Mouse (Mus musculus) cerebellum, adult 18-20 months (tissue): ENCODE measurements around the gene Dhx40.
"Not testable (repeated sequence)": the region's sequence is repeated elsewhere in the genome, so short reads cannot be mapped to it uniquely, and the experiment has no call there.

Experiments used
- DNase-seq, 2 experiments: peaks; one replicate each; pipeline ENCODE4 v3.0.0; 2021

The Dhx40 gene

DNA sequence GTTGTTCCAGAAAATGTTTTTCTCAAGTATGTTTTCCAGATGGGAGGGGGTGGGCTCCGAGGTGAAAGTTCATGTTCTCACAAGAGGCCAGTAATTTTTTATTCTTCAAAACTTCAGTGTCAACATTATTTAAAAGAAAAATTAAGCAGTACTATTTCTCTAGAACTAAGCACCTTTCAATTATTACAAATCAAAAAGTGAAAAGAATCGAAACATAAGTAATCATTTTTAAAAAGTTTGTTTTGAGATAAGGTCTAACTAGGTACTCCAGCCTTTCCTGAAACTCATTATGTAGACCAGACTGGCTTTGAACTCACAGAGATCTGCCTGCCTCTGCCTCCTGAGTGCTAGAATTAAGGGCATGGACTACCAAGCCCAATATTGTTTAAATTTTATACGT is 8.7 kb upstream of the Dhx40 start:
- not testable (repeated sequence) for DNase-seq

DNA sequence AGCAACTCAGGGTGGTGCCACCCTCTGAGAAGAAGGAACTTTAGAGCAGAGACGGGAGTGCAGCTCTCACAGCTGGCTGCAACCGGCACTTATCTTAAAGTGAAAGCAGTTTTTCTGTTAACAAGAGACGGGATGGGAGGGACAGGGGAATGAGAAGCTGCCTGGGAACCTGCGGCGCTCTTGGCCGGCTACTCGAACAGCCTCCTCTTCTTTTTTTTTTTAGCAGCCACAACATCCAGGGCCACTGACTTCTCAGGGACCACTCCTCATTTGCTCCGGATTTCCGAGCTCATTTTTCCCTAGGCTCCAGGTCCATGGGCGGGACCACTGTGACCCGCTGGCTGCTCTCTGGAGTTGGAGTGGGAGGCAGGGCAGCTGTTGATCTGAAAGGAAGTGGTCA is 6.9 kb upstream of the Dhx40 start:
- DNase-seq = not testable (repeated sequence)

DNA sequence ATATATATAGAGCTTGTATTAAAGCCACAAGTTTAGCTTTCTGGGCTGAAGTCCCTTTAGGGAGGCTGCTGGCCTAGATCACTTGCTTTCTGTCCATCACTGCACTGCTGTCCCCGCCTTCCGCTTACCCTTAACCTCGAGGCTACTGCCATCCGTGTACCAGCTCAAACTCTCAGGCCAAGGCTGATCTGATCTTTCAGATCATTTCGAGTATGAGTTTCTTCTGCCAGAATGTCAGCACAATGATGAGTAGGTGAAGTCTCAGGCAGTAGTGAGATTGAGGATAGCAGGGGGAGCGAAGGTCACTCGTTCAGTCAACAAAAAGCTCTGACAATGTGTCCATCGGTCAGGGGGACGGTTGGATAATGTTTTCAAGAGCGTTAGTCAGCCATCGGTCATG is 5.7 kb upstream of the Dhx40 start:
- not testable (repeated sequence) for DNase-seq

DNA sequence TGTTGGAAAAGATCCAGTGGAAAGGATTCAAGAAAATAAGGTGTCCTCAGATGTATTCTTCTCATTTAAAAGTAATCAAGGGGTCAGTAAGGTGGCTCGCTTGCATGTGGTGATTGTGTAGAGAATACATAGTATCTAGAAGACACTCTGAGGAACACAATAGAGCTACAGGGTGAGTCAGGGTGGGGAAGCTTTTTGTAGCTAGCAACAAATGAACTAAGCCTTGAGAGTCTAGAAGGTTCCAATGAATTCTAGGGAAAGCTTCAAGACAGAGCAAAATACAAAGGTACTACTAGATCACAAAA is 3.7 kb upstream of the Dhx40 start:
- no peak for DNase-seq

DNA sequence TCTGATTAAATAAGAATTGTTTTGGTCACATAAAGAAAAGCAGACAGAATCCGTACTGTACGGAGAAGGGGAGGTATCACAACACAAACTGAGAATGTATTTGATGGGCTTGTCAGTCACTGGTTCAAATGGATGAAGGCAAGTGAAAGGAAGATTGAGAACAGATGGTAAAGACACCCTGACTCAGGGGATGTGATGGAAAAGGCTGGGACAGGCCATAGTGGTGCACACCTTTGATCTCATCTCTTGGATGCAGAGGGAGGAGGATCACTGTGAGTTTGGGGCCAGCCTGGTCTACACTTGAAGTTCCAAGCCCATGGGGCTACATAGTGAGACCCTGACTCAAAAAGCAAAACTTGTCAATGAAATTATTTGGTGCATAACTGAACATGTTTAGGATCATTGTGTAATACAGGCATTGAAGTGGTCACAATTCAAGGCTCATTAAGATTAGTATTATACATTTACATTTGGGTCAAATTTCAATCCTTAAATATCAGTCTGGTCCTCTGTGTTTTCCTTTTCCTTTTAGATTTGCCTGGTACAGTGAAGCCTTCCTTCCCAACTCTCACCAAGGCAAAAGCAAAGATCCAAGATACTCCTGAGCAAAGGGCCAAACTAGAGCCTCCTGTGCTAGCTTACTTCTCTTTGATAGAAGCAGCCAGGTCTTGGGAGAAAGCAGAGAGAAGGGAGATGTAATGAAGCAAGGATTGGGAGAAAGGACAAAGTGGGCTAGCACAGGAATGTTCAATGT is 3.2 kb upstream of the Dhx40 start:
- DNase-seq = no peak

DNA sequence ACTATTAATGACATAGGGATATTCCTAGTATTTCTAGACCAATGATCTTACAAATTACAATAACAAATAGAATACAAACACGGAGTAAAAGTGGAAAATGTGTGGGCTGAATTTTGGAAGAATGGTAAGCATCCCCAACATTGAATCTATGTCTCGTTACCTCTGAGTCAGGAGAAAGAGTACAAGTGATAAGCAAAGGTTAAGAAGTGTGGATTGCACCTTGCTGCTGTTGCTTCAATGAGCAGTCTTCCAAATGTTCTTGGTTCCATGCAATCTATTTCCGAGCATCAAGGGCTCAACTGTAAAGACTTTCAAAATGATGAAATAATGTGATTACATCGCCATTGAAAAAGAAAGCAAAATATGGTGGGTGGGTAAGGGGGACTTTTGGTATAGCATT is 2.3 kb upstream of the Dhx40 start:
- no peak for DNase-seq

DNA sequence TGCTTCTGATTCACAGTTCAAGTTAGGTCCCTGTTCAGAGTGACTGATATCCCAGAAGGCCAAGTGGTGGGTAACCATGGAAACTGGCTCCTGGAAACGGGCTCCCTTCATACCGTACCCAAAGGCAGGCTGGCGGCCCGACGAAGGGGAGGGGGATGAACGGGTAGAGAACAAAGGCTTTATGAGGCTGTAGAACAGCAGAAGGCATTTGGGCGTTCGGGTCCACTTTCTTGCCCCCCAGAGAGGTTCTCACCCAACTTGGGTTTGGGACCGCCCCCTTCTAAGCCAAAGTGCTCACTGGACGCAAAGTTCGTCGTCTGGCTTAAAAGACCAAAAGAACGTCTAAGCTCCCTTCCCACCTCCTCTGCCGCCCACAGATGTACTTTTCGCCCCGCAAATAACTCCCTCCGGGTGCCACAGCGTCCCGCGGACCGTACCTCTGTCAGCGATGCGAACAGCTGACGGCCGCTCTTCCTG is 507 bp downstream of the Dhx40 start:
- peak in 1 of 2 experiments; percentile 59 for DNase-seq

DNA sequence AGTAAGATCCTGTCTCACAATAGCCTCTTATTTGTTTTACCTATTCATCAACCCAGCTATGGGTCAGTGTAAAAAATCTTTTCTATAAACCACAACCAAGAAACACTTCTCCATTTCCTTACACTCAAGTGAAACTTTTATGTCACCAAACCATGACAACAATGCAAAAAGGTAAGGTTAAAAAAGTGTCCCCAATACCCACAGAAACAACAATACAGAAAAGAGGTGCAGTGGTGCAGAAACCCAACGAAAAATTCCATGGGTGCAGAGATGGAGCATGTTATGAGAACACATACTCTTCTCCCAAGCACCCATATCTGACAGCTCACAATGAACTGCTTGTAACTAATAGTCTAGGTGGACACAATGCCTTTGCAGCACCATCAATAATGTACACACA is 13.4 kb downstream of the Dhx40 start:
- no peak for DNase-seq

DNA sequence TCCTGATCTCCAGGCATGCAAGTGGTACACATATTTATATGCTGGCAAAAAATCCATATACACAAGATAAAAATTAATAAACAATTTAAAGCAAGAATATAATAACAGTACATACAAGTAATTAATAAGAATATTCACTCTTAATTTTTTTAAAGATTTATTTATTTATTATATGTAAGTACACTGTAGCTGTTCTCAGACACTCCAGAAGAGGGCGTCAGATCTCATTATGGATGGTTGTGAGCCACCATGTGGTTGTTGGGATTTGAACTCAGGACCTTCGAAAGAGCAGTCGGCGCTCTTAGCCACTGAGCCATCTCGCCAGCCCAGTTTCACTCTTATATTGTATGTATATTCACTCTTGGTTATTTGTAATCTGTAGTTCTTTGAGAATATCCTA is 20.1 kb downstream of the Dhx40 start:
- DNase-seq = not testable (repeated sequence)

DNA sequence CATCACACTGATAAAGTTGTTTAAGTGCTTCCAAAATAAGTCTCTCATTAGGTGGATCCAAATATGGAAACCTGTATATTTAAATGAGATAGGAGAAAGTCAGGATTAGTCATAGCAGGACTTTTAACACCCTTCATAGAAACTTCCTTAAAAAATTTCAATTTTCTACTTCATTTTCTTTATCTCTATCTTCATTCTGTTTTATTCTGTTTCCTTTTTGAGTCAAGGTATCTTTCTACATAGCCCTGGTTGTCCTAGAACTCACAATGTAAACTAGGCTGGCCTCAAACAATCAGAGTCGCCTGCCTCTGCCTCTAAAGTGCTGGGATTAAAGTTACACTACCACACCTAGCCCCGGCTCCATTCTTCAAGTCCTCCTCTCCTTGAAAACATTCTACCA is 21.8 kb downstream of the Dhx40 start:
- DNase-seq = no peak

DNA sequence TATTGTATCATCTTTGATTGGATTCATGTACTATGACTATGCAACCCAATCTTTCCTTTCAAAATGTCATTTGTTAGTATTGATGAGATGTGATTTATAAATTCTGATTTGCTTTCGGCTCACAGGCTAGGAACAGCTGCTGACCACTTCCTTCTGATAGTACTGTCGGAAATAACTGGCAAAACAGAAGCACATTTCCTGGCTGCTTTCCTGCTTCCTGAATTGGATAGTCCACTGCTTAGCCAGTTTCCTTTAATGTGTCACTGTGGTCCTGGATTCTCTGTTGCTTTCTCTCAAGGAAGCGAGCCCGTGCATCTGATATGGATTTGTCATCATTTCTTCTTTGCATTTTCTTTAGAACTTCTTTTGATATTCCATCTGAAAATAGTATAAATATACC is 37.7 kb downstream of the Dhx40 start:
- DNase-seq = no peak

DNA sequence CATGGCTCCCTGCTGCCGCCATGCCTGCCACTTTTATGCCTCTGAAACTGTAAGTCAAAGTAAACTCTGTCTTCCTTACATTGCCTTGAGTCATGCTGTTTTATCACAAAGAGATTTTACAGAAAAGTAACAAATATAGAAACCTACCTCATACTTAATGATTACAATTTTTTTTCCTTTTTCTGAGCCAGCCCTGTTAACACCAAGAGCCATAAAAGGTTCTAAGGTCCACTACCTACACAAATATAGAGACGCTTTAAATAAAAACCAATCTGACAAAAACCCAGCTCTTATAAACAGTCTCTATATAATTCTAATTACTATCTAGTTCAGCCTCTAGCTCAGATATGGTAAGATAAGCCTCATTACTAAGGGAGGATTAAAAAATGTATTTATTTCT is 43.0 kb downstream of the Dhx40 start:
- no peak for DNase-seq

DNA sequence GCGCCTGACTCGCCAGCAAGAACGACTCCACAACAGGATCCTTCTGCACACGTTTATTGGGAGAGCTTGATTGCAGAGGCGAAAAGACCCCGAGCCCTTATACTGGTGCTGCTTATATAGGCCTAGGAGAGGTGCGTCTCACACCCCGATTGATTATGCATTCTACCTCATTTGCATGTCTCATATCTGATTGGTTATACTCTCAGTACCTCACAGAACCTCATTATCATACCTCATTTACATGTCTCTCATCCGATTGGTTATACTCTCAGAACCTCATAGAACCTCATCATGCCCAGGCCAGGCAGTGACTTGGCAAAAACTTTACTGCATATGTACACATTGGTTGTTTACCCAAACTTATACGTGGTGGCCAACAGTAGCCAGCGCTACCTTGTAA is 44.4 kb downstream of the Dhx40 start:
- DNase-seq = not testable (repeated sequence)

DNA sequence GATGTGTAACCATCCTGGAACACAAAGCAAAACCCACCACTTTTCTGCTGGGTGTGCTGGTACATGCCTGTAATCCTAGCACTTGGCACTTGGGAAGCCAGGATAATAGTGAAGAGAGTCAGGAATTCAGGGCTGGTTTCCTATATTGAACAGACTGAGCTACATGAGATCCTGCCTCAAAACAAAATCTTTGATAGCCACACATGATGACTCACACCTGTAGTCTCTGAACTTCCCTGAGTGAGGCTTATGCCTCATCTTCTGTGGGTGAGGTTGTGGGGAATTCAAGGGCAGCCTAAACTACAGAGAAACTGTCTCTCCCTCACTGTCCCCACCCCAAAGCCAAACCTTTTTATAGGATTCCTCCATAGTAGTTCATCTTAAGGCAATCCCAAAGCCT is 47.2 kb downstream of the Dhx40 start:
- no peak for DNase-seq

DNA sequence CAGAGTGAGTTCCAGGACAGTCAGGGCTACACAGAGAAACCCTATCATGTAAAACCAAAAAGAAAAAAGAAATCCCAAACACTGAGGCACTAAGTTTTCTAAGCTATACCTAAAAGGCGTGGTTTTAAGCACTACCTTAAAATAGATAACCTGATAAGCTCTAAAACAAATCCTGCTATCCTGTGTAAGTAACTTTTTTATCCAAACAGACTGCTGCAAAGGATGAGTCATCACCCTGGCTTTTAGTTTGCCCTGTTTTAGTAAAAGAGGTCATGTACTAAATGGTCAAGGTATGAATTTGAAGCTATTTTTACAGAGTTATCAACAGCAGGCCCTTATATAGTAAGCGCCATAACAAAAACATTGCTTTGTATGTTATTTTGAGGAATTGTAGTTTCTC is 47.7 kb downstream of the Dhx40 start:
- no peak for DNase-seq

DNA sequence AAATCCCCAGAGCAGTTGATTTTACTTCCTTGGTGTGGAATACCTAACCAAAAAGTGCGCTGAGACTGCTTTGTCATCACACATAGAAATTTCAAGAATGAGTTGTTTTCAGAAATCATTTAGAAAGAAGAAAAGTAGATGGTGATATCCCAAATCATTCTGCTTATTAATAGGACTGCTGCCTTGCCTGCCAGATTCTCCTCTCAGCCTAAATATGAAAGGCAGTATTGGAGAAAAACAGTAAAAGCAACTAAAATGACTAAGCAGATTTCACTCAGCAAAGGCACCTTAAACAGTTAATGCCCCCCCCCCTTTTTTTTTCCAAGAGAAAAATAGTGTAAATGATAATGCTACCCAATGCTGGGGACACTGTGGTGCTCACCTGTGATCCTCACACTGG is 48.3 kb downstream of the Dhx40 start:
- DNase-seq = no peak

DNA sequence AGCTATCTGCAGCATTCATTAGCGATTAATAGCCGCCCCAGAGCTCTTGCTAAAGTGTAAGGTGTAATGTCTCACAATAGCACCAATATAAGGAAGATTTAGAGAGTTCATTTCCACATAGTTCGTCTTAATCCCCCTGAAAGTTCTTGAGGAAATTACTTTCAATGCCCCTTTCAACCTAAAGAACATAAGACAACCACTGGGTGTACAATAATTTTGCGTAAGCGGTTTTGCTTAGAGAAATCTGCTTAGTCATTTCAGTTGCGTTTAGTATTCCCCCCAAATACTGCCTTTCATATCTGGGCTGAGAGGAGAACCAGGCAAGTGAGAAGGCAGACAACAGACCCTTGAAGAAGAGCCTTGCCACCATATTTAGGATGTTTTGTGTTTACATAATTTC is 49.0 kb downstream of the Dhx40 start:
- peak in 1 of 2 experiments; percentile 22 for DNase-seq

DNA sequence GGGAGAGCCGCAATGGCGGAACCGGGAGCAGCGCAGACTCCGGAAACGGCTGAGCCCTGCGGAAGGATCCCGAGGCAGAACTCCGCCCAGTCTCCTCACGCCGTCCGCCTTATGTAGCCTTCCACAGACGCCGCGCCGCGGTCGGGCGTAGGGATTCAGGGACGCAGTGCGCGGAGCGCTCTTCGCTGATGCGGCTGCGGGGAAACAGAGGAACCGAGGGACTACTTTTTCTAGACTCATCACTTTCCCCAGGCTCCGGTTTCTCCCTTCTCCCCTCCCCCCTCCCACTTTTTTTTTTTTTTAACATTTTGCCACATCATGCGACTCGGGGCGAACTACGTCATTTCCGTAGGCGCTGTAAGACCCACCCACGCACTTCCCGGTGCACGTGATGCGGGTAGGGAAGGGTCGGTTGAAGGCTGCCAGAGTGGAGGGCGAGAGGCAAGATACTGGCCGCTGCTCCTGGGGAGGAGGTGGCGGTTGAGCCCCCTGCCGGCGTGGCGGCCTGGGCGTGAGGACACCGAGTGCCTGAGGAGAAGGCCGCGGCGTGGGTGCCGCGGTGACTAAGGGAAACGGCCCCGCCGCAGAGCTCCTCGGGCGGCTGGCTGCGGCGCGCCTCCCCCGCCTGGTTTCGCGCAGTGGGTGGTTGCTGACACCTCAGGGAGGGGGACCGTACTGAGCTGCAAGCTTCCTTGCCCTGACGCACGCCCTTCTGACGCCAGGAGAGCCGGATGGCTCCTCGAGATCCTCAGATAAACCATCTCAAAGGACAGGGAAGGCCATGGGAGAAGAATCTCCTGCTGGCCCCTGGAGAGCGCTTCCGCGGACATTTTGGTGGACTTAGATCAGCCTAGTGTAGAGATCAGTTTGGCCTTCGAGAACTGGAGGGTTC is 49.8 kb downstream of the Dhx40 start, which contains the start of gene Cltc:
TSS of gene Cltc (minus strand) at position 86 of the 892 bp plus-strand sequence.
- peak; percentile 96 for DNase-seq

DNA sequence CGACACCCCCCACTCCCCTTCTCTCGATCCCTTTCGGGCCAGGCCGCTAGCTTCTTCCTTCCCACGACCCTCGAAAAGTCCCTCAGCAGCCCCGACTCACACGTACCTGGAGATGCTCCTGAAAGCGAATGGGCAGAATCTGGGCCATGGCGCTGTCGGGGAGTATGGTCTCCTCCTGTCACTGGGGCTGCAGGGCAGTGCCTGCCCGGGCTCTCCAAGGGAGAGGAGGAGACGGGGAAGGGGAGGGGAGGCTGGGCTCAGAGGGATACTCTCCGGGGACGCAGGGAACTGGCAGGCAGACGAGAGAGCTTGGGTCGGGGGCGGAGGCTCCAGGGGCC is 50.4 kb downstream of the Dhx40 start:
- DNase-seq = no peak

DNA sequence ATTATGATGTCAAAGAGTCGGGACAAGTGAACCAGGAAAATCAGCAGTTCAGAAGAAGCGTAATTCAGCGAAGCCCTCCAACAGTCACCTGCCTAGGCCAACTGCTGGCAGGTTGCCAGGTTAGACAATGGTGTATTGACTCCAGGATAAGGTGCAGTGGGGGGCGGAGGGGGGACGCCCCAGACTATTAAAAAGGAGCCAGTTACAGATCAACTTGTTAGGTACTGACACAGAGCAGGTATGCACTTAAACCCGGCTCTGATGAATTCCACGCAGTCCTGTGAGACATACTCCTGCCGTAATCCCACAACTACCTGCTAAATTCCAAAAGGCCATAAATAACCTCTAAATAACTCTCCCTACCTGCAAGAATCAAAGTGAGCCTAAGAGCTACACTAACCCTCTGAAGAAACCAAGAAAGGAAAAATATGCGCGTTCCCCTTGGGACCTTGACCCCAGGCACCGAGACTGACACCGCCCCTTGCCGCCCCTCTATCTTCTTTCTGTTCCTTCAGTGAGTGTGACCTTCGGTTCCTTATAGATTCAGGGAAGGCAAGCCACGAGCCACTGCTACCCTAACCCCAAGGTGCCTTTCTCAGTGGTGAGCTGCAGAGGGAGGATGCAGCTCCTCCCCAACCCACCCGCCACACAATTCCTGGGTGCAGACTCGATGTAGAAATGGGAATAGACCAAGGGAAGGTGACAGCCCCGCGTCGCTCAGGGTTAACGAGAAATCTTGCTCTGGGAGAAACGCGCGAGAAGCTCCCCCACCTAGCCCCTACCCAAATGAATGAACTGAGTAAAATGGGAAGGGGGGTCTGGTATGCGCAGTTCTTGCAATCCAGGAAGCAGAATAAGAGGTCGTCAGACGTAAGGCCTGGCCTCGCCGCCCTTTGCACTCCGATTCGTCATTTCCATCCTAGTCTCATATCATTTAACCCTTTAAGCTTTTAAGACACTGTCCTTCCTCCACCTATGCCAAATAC is 51.1 kb downstream of the Dhx40 start:
- DNase-seq = peak; percentile 59 to 67

DNA sequence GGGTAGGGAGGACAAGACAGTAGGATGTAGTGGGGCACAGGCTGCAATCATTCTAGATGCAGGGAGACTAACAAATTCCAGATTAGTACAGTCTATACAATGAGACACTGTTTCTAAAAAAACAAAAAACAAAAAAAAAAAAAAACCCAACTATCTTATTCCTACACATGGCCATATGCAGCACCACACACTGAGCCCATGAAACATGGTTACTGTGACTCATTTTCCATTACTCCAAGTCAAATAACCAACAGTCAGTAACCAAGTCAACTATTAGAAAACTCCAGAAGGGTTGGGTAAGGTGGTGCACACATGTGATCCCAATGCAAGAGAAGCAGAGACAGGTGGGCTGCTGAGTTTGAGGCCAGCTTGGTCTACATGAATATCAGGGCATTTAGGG is 55.1 kb downstream of the Dhx40 start:
- DNase-seq = no peak

DNA sequence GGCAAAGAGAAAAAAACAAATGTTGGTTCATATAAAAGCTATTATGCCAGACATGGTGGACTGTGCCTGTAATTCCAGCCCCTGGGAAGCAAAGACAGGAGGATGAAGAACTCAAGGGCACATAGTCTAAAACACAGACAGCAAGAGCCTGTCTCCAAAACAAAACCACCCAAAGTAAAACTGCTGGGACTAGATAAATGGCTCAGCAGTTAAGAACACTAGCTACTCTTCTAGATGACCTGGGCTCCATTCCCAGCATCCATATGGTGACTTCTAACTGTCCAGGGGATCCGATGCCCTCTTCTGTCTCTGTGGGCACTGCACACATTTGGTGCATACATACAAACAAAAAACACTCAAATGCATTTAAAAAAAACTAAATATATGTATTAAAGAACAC is 56.5 kb downstream of the Dhx40 start:
- DNase-seq = peak in 1 of 2 experiments; percentile 31
